Mouse (Mus musculus): ENCODE measurements around the gene Llph. TPM values are rescaled to one million over a fixed set of nuclear protein-coding genes. Genes with fewer than 3 reads are reported as not detected.

Gene Llph
- total RNA-seq (2021), result 10 to 100 TPM; 18.9 to 19.6 TPM
- long read RNA-seq, experiment 1, transcript Llph-201 (3 exons, 1,664 nt), result major isoform, 19 of 26 reads
- long read RNA-seq, experiment 1, partial matches to known transcripts, result 5 of 26 reads
- long read RNA-seq, experiment 1, other reads (novel, unspliced or antisense), result 0 of 26 reads
- long read RNA-seq, experiment 2, transcript Llph-201 (3 exons, 1,664 nt), result major isoform, 24 of 26 reads
- long read RNA-seq, experiment 2, partial matches to known transcripts, result 1 of 26 reads
- long read RNA-seq, experiment 2, other reads (novel, unspliced or antisense), result 1 of 26 reads

- peak; percentile 68 to 87 for DNase-seq (ENCODE audit: low spot score in 2 of 2)
These were observed at the start of gene Llph for GRCm38 (mm10) chr10:120226871-120227661. Gene Llph, plus strand, starts transcription at chr10:120227070.

GRCm38 (mm10) chr10:120182887-120183286 is 44.0 kb upstream of the Llph start:
- DNase-seq (ENCODE audit: low spot score in 2 of 2), result no peak

DNA sequence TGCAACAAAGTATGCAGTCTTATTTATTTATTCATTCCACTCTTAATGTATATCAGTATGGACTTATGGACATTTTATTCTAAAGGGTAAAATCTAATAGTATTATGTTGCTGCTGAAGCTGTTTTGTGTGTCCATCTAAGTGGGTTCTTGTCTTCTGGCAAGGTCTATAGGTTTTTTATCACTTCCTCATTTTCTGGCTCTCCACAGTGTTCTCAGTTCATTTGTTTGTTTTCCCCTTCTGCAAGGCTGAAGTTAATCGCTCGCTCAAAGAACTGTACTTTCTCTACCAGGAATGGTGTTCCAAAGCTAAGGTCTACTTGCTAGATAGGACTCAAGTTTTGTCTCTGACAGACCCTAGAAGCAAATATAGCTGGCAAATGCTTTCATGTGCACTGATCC is 43.5 kb upstream of the Llph start:
- DNase-seq (ENCODE audit: low spot score in 2 of 2), result no peak

- no peak for DNase-seq (ENCODE audit: low spot score in 2 of 2)
These were observed 38.4 kb upstream of the Llph start for GRCm38 (mm10) chr10:120188513-120188912.

GRCm38 (mm10) chr10:120189276-120189675 is 37.6 kb upstream of the Llph start:
- DNase-seq (ENCODE audit: low spot score in 2 of 2), result no peak

- DNase-seq (ENCODE audit: low spot score in 2 of 2), result no peak
These were observed 37.1 kb upstream of the Llph start for GRCm38 (mm10) chr10:120189782-120190181.

GRCm38 (mm10) chr10:120191165-120191564 is 35.7 kb upstream of the Llph start:
- no peak for DNase-seq (ENCODE audit: low spot score in 2 of 2)

- no peak for DNase-seq (ENCODE audit: low spot score in 2 of 2)
These were observed 34.6 kb upstream of the Llph start for GRCm38 (mm10) chr10:120192278-120192677.

GRCm38 (mm10) chr10:120193255-120193654 is 33.6 kb upstream of the Llph start:
- DNase-seq (ENCODE audit: low spot score in 2 of 2), result no peak

DNA sequence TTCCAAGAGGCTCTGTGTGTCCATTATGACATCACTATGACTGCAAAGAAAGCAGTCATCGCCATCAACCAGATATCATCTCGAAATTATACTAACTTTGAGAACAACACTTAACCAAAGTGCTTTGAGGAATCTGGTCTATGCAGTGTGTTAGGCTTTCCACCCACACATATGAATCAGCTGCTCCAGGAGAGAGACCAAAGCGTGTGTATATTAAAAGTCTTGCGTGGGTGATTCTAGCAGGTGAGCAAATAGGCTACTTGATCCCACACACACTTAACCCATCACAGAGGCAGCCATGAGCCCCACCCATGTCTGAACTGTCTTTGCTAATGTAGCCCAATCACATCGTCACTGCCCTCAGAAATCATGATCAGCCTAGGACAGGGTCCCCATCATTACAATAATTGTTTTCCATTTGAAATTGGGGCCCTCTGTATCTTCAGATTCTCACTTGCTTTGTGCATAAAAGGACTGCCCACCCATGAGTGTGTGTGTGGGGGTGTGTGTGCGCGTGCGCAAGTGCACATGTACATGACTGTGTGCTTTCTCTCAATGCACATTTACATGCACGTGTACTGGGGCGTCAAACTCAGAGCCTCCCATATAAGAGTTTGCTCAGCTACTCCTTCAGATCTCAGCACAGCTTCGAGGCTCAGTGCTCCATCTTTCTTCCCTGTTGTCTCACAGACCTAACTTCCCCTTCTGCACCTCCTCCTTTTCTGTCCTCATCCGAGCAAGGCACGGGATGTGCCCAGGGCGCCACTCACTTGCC is 29.6 kb upstream of the Llph start:
- no peak for DNase-seq (ENCODE audit: low spot score in 2 of 2)

DNA sequence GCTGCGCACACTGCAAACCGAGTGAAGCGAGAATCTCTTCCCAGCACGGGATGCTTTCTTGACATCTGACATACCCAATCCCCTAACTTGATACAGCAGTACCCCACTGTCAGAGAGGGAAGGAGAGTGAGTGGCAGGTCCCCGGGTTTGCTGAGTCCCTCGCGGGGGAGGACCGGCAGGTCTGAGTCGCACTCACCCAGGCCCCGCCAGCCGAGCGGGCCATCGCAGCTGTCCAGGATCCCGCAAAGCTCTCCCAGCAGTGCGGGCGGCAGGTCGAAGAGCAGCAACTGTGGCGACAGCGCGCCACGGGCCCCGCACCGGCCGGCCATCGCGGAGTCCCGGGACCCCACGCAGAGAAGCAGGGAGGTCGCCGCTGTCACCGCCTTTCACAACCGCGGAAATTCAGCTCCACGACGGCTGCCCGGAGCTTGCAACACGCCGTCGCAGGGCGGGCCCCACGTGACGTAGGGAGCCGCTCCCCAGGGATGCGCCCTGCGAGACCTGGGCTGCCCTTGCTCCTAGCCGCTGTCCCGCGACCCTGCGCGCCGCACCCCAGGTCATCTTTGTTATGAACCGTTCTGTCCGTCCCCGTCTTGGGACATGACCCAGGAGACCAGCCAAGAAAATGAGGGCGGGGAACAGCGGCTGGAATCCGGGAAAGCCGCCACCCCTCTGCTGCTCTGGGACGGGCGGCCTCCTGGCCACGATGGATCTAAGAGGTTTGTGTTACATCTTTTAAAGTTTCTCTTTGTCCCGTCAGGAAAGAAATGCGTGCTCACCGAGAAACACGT is 25.5 kb upstream of the Llph start, which contains the start of gene Tmbim4:
TSS of gene Tmbim4 (plus strand) at position 460 of the 791 bp plus-strand sequence.
- DNase-seq (ENCODE audit: low spot score in 2 of 2), result peak; percentile 52 to 74

GRCm38 (mm10) chr10:120201961-120202402 is 24.9 kb upstream of the Llph start, which contains the start of gene Irak3:
Gene Irak3, minus strand, starts transcription at chr10:120202130.
- DNase-seq (ENCODE audit: low spot score in 2 of 2), result peak; percentile 84 to 89

DNA sequence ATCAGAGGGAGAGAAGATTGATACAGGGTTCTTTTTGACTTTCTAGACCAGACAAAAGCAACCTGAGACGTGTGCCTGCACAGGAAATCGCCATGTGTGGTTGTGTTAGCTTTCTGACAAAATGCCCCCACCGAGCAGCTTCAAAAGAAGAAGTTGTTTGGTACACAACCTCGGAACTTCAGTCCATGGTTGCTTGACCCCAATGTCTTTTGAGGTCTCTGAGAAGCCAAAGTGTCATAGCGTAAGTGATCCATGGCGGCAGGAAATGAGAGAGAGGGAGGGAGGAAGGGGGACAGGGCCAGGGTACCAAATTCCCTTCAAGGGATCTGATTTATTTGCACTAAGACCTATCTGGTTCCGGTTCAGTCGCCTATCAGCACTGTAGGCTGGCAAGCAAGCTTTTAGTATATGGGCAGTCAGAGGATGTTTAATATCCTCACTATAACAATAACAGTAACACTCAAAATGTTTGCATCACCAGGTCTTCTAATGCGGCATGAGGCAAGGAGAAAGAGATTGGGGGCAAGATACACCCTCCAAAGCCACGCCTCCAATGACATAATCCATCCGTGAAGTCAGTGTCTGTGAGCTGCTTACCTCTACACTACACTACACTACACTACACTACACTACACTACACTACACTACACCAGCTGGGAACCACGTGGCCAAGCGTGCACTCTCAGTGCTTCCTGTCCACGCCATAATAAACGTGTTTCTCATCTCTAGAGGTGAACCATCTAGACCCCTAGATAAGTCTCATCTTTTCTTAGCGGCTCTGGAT is 24.2 kb upstream of the Llph start:
- no peak for DNase-seq (ENCODE audit: low spot score in 2 of 2)

- no peak for DNase-seq (ENCODE audit: low spot score in 2 of 2)
These were observed 22.2 kb upstream of the Llph start for GRCm38 (mm10) chr10:120204591-120205210.

DNA sequence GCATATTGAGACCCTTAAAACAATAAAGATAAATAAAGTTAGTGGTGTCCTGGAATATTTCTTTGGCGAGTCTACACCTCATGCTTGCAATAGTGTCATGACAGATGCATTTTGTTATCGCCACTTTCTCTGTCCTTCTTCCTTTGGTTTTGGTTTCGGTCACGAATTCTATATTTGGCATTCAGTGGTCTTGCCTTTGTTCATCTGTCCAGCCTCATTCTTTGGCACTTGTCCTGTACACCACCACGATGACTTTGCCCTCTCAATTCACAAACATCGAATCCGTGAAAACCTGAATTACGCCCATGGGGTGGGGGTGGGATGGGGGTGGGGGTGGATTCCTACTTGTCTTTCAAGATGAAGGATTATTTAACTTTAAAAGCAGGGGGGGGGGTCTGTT is 18.9 kb upstream of the Llph start:
- no peak for DNase-seq (ENCODE audit: low spot score in 2 of 2)

DNA sequence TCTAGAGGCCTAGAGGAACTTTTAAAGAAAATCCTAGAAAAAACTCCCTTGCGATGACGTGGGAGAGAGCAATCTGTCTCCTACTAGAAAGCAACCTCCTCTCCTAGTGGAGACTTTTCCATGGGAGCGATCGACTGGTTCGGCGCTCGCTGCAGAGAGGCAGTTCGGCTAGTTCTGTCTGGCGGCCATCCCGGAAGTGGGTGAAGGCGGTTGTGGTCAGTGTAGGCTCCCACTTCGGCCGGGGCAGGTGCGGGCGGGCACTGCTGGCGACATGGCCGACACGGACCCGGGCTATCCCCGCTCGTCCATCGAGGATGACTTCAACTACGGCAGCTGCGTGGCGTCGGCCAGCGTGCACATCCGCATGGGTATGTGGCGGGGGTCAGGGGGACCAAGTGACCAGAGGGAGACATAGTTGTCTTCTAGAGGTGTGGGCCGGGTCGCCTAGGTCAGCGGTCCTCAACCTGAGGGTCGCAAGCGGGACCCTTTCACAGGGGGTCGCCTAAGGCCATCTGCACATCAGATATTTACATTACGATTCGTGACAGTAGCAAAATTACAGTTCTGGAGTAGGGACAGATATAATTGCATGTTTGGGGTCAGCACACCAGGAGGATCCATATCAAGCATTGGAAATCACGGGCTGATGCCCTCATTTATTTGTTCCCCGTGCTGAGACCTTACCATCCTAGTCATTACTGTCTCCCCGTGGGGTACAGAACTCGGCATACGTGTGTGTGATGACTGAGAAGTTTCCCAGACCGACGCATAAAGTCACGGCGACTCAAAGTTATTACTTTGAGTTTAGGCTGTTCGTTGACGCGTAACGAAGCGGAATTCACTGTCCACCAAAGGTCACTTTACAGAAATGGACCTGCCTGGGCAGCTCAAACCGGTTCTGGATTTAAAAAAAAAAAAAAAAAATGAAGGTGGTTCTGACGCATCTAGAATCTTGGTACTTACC is 18.0 kb upstream of the Llph start:
- peak; percentile 78 to 90 for DNase-seq (ENCODE audit: low spot score in 2 of 2)

GRCm38 (mm10) chr10:120209539-120209925 is 17.3 kb upstream of the Llph start:
- no peak for DNase-seq (ENCODE audit: low spot score in 2 of 2)

DNA sequence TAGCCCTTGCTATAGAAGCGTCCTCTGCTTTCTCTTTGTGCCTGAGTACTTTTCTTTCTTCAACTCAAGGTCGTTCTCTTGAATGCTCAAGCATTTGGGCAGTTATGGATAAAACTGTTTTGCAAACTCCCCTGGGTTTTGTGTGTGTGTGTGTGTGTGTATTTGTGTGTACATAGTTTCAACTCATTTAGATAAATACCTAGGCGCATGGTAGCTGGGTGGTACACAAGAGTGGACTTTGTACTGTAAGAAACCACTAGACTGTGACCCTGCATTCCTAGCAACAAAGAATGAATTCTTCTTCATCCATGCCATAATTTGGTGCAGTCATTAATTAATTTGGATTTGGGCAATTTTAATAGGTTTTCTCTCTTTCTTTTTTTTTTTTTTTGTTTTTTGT is 16.8 kb upstream of the Llph start:
- DNase-seq (ENCODE audit: low spot score in 2 of 2), result no peak

All from gastrocnemius, postnatal 4 days (tissue).